Mouse (Mus musculus) C2C12 (cell line): ENCODE data around the gene Scaf1.

Experiments
- CEBPB ChIP-seq: IDR thresholded peaks from one replicate; pipeline ENCODE4 v1.6.1; 2011; ENCODE audit warnings: low read depth, mild to moderate bottlenecking, control low read depth, moderate library complexity
- CTCF ChIP-seq: IDR thresholded peaks from one replicate; pipeline ENCODE4 v1.5.1; 2011; ENCODE audit not compliant: control insufficient read depth, insufficient read depth, insufficient read length
- MAX ChIP-seq: IDR thresholded peaks from one replicate; pipeline ENCODE4 v1.6.1; 2011; ENCODE audit warnings: mild to moderate bottlenecking, control low read depth
- MYOD1 ChIP-seq: IDR thresholded peaks from one replicate; pipeline ENCODE4 v1.6.1; 2011; ENCODE audit warnings: low read depth; ENCODE audit not compliant: control insufficient read depth, insufficient read length
- MYOG ChIP-seq: IDR thresholded peaks from one replicate; pipeline ENCODE4 v1.6.1; 2011; ENCODE audit not compliant: control insufficient read depth, insufficient read length; ENCODE audit errors: extremely low read depth
- USF1 ChIP-seq: IDR thresholded peaks from one replicate; pipeline ENCODE4 v1.6.1; 2011; ENCODE audit warnings: low read depth, mild to moderate bottlenecking, control low read depth, moderate library complexity

DNA sequence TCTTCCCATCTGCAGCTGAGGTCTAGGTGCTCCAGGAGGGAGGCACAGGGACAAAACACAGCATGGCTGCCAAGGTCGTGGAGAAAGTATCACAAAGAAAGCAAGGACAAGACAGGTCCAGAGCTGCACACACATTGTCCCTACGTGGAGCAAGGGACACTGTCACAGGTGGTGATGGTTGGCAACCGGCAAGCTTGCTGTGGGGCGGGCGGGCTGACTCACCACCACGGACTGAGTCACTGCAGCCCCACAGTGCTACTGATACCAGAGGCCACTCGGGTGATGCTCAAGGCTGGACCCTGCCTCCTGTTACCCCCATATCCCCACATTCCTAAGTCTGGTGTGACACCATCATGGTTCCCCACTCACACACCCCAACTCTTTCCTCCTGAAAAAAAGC is 13.7 kb downstream of the Scaf1 start:
- TF ChIP-seq CTCF, result no peak
- TF ChIP-seq MYOG, result no peak
- TF ChIP-seq USF1, result no peak
- TF ChIP-seq MAX, result no peak
- TF ChIP-seq CEBPB, result no peak
- peak; percentile 52 for TF ChIP-seq MYOD1
